Mouse (Mus musculus) left cerebral cortex, adult 11 months (tissue): Measurements from ENCODE around the gene 1600014C23Rik.

Source experiments
- DNase-seq: peaks from one replicate; pipeline ENCODE4 v3.0.0; 2022; ENCODE audit warnings: low spot score

1600014C23Rik gene

GRCm38 (mm10) chr17:45689120-45689519 lies 44.5 kb downstream of the 1600014C23Rik start:
- DNase-seq: no peak

GRCm38 (mm10) chr17:45686716-45687115 lies 46.9 kb downstream of the 1600014C23Rik start, which contains the start of gene Tmem63b:
TSS of gene Tmem63b (minus strand) at chr17:45686905.
- no peak for DNase-seq

GRCm38 (mm10) chr17:45686093-45686619 lies 47.5 kb downstream of the 1600014C23Rik start, which contains the start of gene Mrpl14:
TSS of gene Mrpl14 (plus strand) at chr17:45686322.
- DNase-seq: peak; percentile 75

- DNase-seq: no peak
These were observed 48.2 kb downstream of the 1600014C23Rik start for GRCm38 (mm10) chr17:45685171-45686092.

GRCm38 (mm10) chr17:45684667-45685131 lies 48.9 kb downstream of the 1600014C23Rik start:
- no peak for DNase-seq
